Mouse (Mus musculus) lung, postnatal 0 days (tissue): ENCODE data around the gene Gigyf1. TPM values are rescaled to one million over a fixed set of nuclear protein-coding genes. Genes with fewer than 3 reads are reported as not detected.

Experiments
- ATAC-seq: fragments of 200-750 bp; cut with Nextera tagmentation; 2 replicates; pipeline ENCODE4 v1.8.0; 2017; ENCODE audit warnings: moderate library complexity
- DNase-seq: peaks from one replicate; pipeline ENCODE4 v3.0.0-alpha.2; 2016; ENCODE audit warnings: low spot score
- H3K27ac ChIP-seq: fragments of 300-500 bp; sonication (generic); 2 replicates; pipeline ENCODE4 v1.5.1; 2014; ENCODE audit warnings: antibody characterized with exemption, mild to moderate bottlenecking, low read length, mixed read lengths
- H3K27me3 ChIP-seq: fragments of 300-500 bp; sonication (generic); replicated peaks from 2 replicates; pipeline ENCODE4 v1.6.1; 2014; ENCODE audit warnings: low read length, mixed read lengths; ENCODE audit not compliant: insufficient read depth
- H3K36me3 ChIP-seq: fragments of 300-500 bp; sonication (generic); 2 replicates; pipeline ENCODE4 v1.6.1; 2014; ENCODE audit warnings: low read length, mixed read lengths; ENCODE audit not compliant: insufficient read depth
- H3K4me1 ChIP-seq: fragments of 300-500 bp; sonication (generic); 2 replicates; pipeline ENCODE4 v1.6.1; 2014; ENCODE audit warnings: antibody characterized with exemption, low read depth, low read length, mixed read lengths; ENCODE audit not compliant: insufficient read depth
- H3K4me2 ChIP-seq: fragments of 300-500 bp; sonication (generic); replicated peaks from 2 replicates; pipeline ENCODE4 v1.6.1; 2014; ENCODE audit warnings: low read depth, mild to moderate bottlenecking, low read length, moderate library complexity, mixed read lengths
- H3K4me3 ChIP-seq: fragments of 300-500 bp; sonication (generic); 2 replicates; pipeline ENCODE4 v1.5.1; 2014; ENCODE audit warnings: low read depth, low read length
- H3K9ac ChIP-seq: fragments of 300-500 bp; sonication (generic); replicated peaks from 2 replicates; pipeline ENCODE4 v1.6.1; 2014; ENCODE audit warnings: low read depth, mild to moderate bottlenecking
- H3K9me3 ChIP-seq: fragments of 300-500 bp; sonication (generic); 2 replicates; pipeline ENCODE4 v1.6.1; 2016; ENCODE audit warnings: low read length, mixed read lengths
- CTCF ChIP-seq: IDR thresholded peaks from 2 replicates; pipeline ENCODE4 v1.5.1; 2016; ENCODE audit warnings: antibody characterized with exemption, mild to moderate bottlenecking
- EP300 ChIP-seq: IDR thresholded peaks from 2 replicates; pipeline ENCODE4 v1.6.1; 2016; ENCODE audit warnings: antibody characterized with exemption, mild to moderate bottlenecking, control low read depth
- WGBS: fragments of 180-500 bp; shearing (Covaris S2); extraction: QIAGEN DNeasy Blood & Tissue Kit; methylation state at CpG from one replicate; pipeline ENCODE4 v1.1.7; 2014; 5-methylcytosine and 5-hydroxymethylcytosine counted together
- polyA plus RNA-seq: library from polyadenylated mRNA; unstranded; fragments of >200 nt; fragmentation: Nextera tagmentation; extraction: Ambion mirVana; gene quantifications from 2 replicates; pipeline ENCODE4 v1.2.1, GENCODE M21; 2015

The Gigyf1 gene
- polyA plus RNA-seq, 1 experiment from 2014 or later, result 12.4 TPM

- no peaks in the 10 kb centered on the region for H3K36me3 ChIP-seq
- no peak for ATAC-seq
- H3K4me3 ChIP-seq, result no peak overlapping the region
- TF ChIP-seq CTCF, result no peak
- no peak for TF ChIP-seq EP300
- no peak overlapping the region for H3K9ac ChIP-seq
- H3K27me3 ChIP-seq, result no peaks in the 10 kb centered on the region
- H3K4me2 ChIP-seq, result peak overlapping the region; percentile 43
- no peak overlapping the region for H3K27ac ChIP-seq
- no peak for DNase-seq
- 11% methylated on average over 30 of the region's 30 CpGs for WGBS
- 0 out of 2 replicates have a peak, but pooled peaks cover 4% of the 10 kb centered on the region for H3K4me1 ChIP-seq
- no peaks in the 10 kb centered on the region for H3K9me3 ChIP-seq
These were observed 33.1 kb upstream of the Gigyf1 start for GRCm38 (mm10) chr5:137485071-137485850.

- no peak overlapping the region for H3K4me3 ChIP-seq
- no peaks in the 10 kb centered on the region for H3K36me3 ChIP-seq
- H3K27me3 ChIP-seq, result no peaks in the 10 kb centered on the region
- peak overlapping the region; percentile 43 for H3K4me2 ChIP-seq
- H3K9ac ChIP-seq, result no peak overlapping the region
- ATAC-seq, result no peak
- DNase-seq, result no peak
- H3K9me3 ChIP-seq, result no peaks in the 10 kb centered on the region
- H3K27ac ChIP-seq, result no peak overlapping the region
- TF ChIP-seq CTCF, result no peak
- TF ChIP-seq EP300, result no peak
- H3K4me1 ChIP-seq, result 0 out of 2 replicates have a peak, but pooled peaks cover 4% of the 10 kb centered on the region
- 6% methylated on average over 17 of the region's 17 CpGs for WGBS
These were observed 32.5 kb upstream of the Gigyf1 start for GRCm38 (mm10) chr5:137485851-137486155.

GRCm38 (mm10) chr5:137487616-137488015 is 30.7 kb upstream of the Gigyf1 start:
- ATAC-seq (no peak), DNase-seq (no peak)
- TF ChIP-seq CTCF (peak; percentile 41), EP300 (no peak)
- Histone ChIP-seq H3K4me2 (no peak overlapping the region), H3K4me3 (no peak overlapping the region), H3K9ac (no peak overlapping the region), H3K27me3 (no peaks in the 10 kb centered on the region), H3K9me3 (no peaks in the 10 kb centered on the region), H3K36me3 (no peaks in the 10 kb centered on the region), H3K27ac (no peak overlapping the region), H3K4me1 (0 out of 2 replicates have a peak, but pooled peaks cover 4% of the 10 kb centered on the region)
- 84% methylated on average over 7 of the region's 7 CpGs for WGBS

- Histone ChIP-seq H3K4me2 (no peak overlapping the region), H3K4me3 (no peak overlapping the region), H3K9ac (no peak overlapping the region), H3K9me3 (no peaks in the 10 kb centered on the region), H3K4me1 (no peaks in the 10 kb centered on the region), H3K27ac (no peak overlapping the region), H3K36me3 (no peaks in the 10 kb centered on the region), H3K27me3 (no peaks in the 10 kb centered on the region)
- TF ChIP-seq CTCF (no peak), EP300 (no peak)
- ATAC-seq, result peak; percentile 45
- DNase-seq, result peak; percentile 40
- WGBS, result 33% methylated on average over 4 of the region's 4 CpGs
These were observed 26.8 kb upstream of the Gigyf1 start for GRCm38 (mm10) chr5:137491559-137491958.

- no peak overlapping the region for H3K27ac ChIP-seq
- H3K27me3 ChIP-seq, result no peaks in the 10 kb centered on the region
- H3K36me3 ChIP-seq, result no peaks in the 10 kb centered on the region
- TF ChIP-seq CTCF, result no peak
- no peak for TF ChIP-seq EP300
- ATAC-seq, result peak; percentile 68
- H3K9ac ChIP-seq, result no peak overlapping the region
- no peaks in the 10 kb centered on the region for H3K4me1 ChIP-seq
- H3K4me3 ChIP-seq, result no peak overlapping the region
- WGBS, result 41% methylated on average over 13 of the region's 13 CpGs
- no peak overlapping the region for H3K4me2 ChIP-seq
- peak; percentile 51 for DNase-seq
- H3K9me3 ChIP-seq, result no peaks in the 10 kb centered on the region
These were observed 24.5 kb upstream of the Gigyf1 start for GRCm38 (mm10) chr5:137493831-137494230.

GRCm38 (mm10) chr5:137500186-137500585 is 18.2 kb upstream of the Gigyf1 start:
- no peaks in the 10 kb centered on the region for H3K27me3 ChIP-seq
- H3K9me3 ChIP-seq, result no peaks in the 10 kb centered on the region
- ATAC-seq, result no peak
- H3K4me2 ChIP-seq, result no peak overlapping the region
- no peak overlapping the region for H3K9ac ChIP-seq
- no peak overlapping the region for H3K4me3 ChIP-seq
- DNase-seq, result no peak
- no peaks in the 10 kb centered on the region for H3K36me3 ChIP-seq
- H3K4me1 ChIP-seq, result peaks cover 7% of the 10 kb centered on the region; the same call in 1 of the 2 replicates
- WGBS, result 86% methylated on average over 7 of the region's 7 CpGs
- TF ChIP-seq EP300 (no peak), CTCF (no peak)
- H3K27ac ChIP-seq, result no peak overlapping the region
